Mouse (Mus musculus) v-Abl transformed pro-B cells (cell line): ENCODE results near the gene Slc22a4.
"Not testable (repeated sequence)": the region's sequence is repeated elsewhere in the genome, so short reads cannot be mapped to it uniquely, and the experiment has no call there.

ENCODE experiments used
- in situ Hi-C, 2 experiments: fragments of 400-800 bp; cut with MboI; formaldehyde crosslinking; loops; one replicate each; pipeline ENCODE4 v1.15.1; 2025; ENCODE audit not compliant: unreplicated experiment in 2 of 2

Gene Slc22a4

GRCm38 (mm10) chr11:53950133-53950532 lies 77.8 kb downstream of the Slc22a4 start:
- in situ Hi-C loops: not testable (repeated sequence)
